Mouse (Mus musculus) MN1 (cell line): ENCODE measurements around the gene Mettl21a.
"Not testable (repeated sequence)": the region's sequence is repeated elsewhere in the genome, so short reads cannot be mapped to it uniquely, and the experiment has no call there.

Source experiments
- DNase-seq: peaks from one replicate; pipeline ENCODE4 v3.0.0-alpha.2; 2016; ENCODE audit warnings: low spot score

Gene Mettl21a

GRCm38 (mm10) chr1:64616881-64617714 lies at the start of gene Mettl21a:
Gene Mettl21a, minus strand, starts transcription at chr1:64617242.
- DNase-seq: peak; percentile 88

DNA sequence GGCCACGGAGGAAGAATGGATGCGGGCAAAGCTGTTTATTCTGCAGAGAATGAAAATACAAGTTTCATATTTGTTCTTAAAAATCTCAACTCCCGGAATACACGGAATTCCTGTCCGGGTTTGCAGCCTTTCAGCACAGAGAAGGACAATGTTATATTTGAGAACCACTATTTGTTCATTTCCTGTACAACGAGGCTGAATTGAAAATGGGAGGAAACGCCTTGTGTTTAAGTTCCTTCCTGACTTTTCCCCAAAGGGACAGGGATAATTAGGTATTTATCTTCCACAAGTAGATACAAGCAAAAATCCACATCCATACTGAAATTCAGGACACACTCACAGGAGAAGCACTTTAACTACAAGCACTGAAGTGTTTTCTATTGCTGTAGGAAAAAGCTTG lies 41.8 kb upstream of the Mettl21a start:
- no peak for DNase-seq

DNA sequence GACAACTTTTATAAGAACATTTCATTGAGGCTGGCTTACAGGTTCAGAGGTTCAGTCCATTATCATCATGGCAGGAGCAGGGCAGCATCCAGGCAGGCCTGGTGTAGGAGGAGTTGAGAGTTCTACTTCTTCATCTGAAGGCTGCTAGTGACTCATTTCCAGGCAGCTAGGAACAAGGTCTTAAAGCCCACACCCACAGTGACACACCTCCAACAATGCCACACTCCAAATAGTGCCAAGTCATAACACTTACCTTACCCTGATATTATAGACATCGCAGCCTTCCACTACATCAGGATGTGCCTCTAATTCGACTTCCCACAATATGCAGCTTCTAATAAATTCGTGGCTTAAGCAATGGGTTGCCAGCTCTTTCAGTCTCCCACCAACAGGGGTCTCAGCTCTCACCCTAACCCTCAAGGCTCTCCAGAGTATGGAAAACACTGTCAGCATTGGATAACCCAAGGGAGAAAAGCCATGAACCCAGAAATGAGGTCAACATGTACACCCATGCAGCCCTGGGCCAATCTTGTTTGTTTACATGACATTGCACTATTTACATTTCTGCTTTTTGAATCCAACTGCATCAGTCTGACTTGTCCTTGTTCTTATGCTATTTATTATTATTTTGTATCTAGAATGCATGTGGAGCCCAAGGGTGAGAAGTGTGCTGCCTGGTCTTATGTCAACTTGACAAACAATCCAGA lies 39.5 kb upstream of the Mettl21a start:
- no peak for DNase-seq

DNA sequence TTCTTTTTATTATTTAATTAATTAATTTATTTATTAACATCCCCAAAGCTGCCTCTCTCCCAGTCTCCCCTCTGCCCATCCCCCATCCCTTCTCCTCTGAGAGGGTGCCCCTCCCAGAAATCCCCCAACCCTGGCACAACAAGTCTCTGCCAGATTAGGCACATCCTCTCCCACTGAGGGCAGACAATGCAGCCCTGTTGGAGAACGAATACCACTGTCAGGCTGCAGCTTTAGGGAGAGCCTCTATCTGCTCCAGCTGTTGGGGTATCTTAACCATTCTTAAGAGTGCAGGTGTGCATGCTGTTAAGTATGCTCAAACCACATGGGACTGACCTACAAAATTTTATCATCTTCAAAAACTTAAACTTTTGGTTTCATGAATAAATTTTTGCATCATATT lies 38.4 kb upstream of the Mettl21a start:
- DNase-seq: no peak

DNA sequence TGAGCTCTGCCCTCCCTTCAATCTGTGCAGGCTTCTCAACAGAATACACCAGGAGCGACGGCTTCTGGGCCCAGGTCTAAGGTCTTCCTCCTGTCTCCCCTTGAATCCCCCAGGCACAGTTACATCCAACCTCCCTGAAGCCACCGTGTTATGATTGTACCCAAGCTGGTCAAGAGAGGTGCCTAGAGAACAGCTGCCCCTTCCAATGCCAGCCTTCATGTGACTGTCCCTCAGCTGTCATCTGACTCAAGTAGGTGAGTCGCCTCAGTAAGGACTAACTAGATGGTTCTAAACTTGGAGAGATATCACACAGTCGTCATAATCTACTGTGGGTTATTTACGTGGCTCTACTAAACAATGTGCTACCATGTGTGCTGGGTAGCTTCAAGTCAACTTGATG lies 36.7 kb upstream of the Mettl21a start:
- no peak for DNase-seq

GRCm38 (mm10) chr1:64649362-64650124 lies 32.5 kb upstream of the Mettl21a start:
- DNase-seq: no peak

DNA sequence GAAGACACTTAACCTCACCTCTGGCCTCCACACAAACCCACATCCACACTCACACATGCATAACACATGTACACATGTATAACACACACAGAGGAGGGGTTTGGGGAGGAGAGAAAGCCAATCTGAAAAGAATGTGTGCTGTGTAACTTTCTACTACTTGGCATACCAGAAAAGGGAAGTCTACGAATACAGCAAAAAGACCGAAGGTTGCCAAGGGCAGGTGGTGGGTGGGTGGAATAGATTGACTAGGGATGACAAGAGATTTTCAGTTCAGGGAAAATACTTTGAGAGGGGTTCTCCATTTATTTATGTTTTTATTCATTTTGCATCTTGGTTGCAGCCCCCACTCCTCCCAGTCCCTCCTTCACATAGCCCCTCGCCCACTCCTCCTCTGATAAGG lies 27.5 kb upstream of the Mettl21a start:
- DNase-seq: no peak

DNA sequence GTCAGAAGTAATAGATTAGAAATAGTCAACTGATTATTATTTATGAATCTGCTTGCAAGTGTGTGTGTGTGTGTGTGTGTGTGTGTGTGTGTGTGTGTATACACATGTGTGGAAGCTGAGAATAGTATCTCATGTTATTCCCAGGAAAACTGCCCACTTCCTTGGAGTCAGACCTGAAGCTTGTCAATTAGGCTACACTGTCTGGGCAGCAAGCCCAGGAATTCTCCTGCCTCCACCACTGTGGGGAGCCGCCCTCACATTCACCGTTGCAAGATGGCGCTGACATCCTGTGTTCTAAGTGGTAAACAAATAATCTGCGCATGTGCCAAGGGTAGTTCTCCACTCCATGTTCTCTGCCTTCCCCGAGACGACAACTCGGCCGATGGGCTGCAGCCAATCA lies 25.5 kb upstream of the Mettl21a start:
- not testable (repeated sequence) for DNase-seq

- no peak for DNase-seq
Measured at GRCm38 (mm10) chr1:64641069-64641468, 24.0 kb upstream of the Mettl21a start.

- DNase-seq: no peak
Measured at GRCm38 (mm10) chr1:64639279-64639678, 22.2 kb upstream of the Mettl21a start.

- DNase-seq: no peak
Measured at GRCm38 (mm10) chr1:64635624-64636023, 18.6 kb upstream of the Mettl21a start.

DNA sequence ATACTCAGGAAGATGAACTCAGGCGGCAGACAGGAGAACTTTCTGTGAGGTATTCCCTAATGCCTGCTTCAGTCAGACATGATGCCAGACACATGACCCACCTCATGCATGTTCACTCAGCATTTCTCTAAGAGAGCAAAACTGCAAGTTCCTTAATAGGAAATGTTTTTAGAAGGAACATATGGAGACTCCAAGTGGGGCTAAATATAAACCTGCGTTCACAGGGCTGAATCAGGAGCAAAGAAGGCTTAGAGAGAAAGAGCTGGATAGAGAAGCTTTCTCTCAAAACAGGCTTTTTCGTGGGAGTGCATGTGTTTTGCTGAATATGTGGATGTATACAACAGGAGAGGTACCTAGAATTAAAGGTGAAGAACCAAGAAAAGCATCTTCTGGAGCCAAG lies 16.2 kb upstream of the Mettl21a start:
- DNase-seq: no peak

- DNase-seq: no peak
Measured at GRCm38 (mm10) chr1:64631526-64631925, 14.5 kb upstream of the Mettl21a start.

DNA sequence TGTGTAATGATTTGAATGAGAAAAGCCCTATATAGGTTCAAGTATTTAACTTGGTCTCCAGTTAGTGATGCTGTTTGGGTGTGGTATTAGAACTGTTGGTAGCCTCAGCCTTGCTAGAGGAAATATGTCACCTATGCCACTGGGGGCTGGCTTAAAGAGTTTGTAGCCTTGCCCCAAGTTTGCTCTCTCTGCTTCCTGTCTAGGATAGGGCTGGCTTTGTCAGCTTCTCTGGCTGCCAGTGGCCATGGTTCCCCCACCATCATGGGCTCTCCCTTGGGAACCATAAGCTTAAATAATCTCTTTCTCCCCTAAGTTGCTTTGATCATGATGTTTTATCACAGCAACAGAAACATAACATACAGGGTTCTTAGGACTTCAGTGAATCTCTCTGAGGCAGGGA lies 8.2 kb upstream of the Mettl21a start:
- no peak for DNase-seq

DNA sequence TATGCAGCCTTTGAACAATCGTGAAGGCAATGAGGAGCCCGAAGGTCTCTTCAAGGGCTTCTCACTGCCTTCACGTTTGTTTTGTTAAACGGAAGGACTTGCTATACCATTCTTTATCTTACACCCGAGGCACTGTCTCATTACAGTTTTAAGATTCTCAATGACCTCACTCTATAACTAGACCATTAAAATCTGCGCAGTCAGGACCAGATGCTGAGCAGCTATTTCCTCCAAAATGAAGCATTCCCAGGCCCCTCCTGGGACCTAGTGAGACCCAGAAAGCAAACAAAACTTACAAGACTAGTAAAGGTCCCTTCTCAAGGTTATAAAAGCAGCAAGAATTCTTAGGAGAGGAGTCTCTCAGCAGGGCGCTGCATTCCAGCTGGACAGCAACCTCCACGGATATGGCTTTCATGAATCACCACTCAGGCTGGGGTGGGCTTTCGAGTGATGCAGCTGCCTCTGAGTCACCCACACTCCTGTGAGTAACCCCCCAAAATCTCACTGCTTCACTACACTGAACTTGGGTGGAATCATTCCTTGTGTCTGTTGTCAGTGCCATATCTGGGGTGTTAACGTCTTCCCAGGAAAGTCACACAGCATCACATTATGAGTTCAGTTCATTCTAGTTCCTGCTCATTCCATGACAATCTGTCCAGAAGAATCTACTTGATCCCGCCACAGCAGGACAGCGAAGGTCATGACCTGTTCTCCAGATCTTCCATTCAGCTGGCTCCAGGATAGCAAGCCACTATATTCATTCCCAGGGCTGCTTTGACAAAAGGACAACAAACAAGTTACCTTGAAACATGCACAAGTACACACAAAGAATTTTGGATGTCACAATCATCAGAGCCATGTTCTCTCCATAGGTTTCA lies 6.8 kb upstream of the Mettl21a start:
- no peak for DNase-seq

GRCm38 (mm10) chr1:64621116-64621515 lies 4.1 kb upstream of the Mettl21a start:
- DNase-seq: no peak

GRCm38 (mm10) chr1:64618226-64618625 lies 1.2 kb upstream of the Mettl21a start:
- DNase-seq: no peak

- peak; percentile 81 for DNase-seq
Measured at GRCm38 (mm10) chr1:64617715-64617984, 608 bp upstream of the Mettl21a start.

- DNase-seq: no peak
Measured at GRCm38 (mm10) chr1:64616531-64616880, 536 bp downstream of the Mettl21a start.

DNA sequence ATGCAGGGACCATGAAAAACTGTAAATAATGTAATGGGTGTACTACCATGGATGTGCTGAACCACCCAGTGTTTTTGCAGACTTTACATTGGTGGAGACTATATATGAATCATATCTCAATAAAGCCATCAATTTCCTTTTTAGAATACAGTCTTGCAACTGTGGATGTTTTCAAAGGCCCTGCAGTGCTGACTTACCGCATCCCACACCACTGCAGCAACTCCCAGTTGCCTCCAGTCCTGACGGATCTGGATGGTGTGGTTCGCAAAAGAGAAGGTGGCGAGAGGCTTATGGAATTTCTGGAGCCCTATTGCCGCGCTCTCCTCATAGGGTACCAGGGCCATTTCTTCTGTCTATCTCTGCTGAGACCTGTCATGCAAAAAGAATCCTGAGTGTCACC lies 966 bp downstream of the Mettl21a start:
- peak; percentile 12 for DNase-seq

- peak; percentile 69 for DNase-seq
Measured at GRCm38 (mm10) chr1:64615531-64615991, 1.5 kb downstream of the Mettl21a start.

GRCm38 (mm10) chr1:64614801-64615345 lies 2.2 kb downstream of the Mettl21a start:
- no peak for DNase-seq
